Mouse (Mus musculus) heart, embryonic 14.5 days (tissue): Measurements from ENCODE around the gene Epm2a. TPM values are rescaled to one million over a fixed set of nuclear protein-coding genes. Genes with fewer than 3 reads are reported as not detected.
"Not testable (repeated sequence)": the region's sequence is repeated elsewhere in the genome, so short reads cannot be mapped to it uniquely, and the experiment has no call there.

ENCODE experiments used
- ATAC-seq: fragments of 200-750 bp; cut with Nextera tagmentation; 2 replicates; pipeline ENCODE4 v1.8.0; 2017; ENCODE audit warnings: low read depth, moderate TSS enrichment; ENCODE audit not compliant: insufficient number of reproducible peaks, insufficient read depth, low FRiP score
- H3K27ac ChIP-seq, 2 experiments: fragments of 200-500 bp in 1 of 2; fragments of 300-500 bp in 1 of 2; sonication (generic) in 1 of 2; replicated peaks in 1 of 2; 2 replicates each; pipeline ENCODE4 v1.5.1; 2012 to 2014; ENCODE audit warnings: low read depth in 2 of 2, low read length in 2 of 2, control low read depth in 1 of 2, mild to moderate bottlenecking in 1 of 2, mixed read lengths in 1 of 2; ENCODE audit not compliant: control insufficient read depth in 1 of 2, insufficient read depth in 1 of 2
- H3K27me3 ChIP-seq: fragments of 300-500 bp; sonication (generic); 2 replicates; pipeline ENCODE4 v1.6.1; 2014; ENCODE audit warnings: mild to moderate bottlenecking, low read length, control low read depth; ENCODE audit not compliant: control insufficient read depth, insufficient read depth
- H3K36me3 ChIP-seq: fragments of 300-500 bp; sonication (generic); 2 replicates; pipeline ENCODE4 v1.6.1; 2014; ENCODE audit warnings: mild to moderate bottlenecking, control low read depth, low read length, mixed read lengths; ENCODE audit not compliant: control insufficient read depth, insufficient read depth
- H3K4me1 ChIP-seq, 2 experiments: fragments of 200-500 bp in 1 of 2; fragments of 300-500 bp in 1 of 2; sonication (generic) in 1 of 2; 2 replicates each; pipeline ENCODE4 v1.6.1; 2012 to 2014; ENCODE audit warnings: low read length in 2 of 2, control low read depth in 1 of 2, mixed read lengths in 1 of 2; ENCODE audit not compliant: control insufficient read depth in 2 of 2, insufficient read depth in 2 of 2
- H3K4me2 ChIP-seq: fragments of 300-500 bp; sonication (generic); 2 replicates; pipeline ENCODE4 v1.6.1; 2014; ENCODE audit warnings: mild to moderate bottlenecking, low read length
- H3K4me3 ChIP-seq, 2 experiments: fragments of 200-500 bp in 1 of 2; fragments of 300-500 bp in 1 of 2; sonication (generic) in 1 of 2; 2 replicates each; pipeline ENCODE4 v1.5.1; 2012 to 2014; ENCODE audit warnings: low read length in 2 of 2, mild to moderate bottlenecking in 2 of 2, control low read depth in 1 of 2, low read depth in 1 of 2, moderate library complexity in 1 of 2; ENCODE audit not compliant: control insufficient read depth in 1 of 2, insufficient read depth in 1 of 2
- H3K9ac ChIP-seq: fragments of 300-500 bp; sonication (generic); 2 replicates; pipeline ENCODE4 v1.6.1; 2014; ENCODE audit warnings: mild to moderate bottlenecking, low read length
- H3K9me3 ChIP-seq: fragments of 300-500 bp; sonication (generic); 2 replicates; pipeline ENCODE4 v1.6.1; 2016; ENCODE audit warnings: low read length, control low read depth; ENCODE audit not compliant: control insufficient read depth
- WGBS: fragments of 180-500 bp; shearing (Covaris S2); extraction: QIAGEN DNeasy Blood & Tissue Kit; methylation state at CpG from one replicate; pipeline ENCODE4 v1.1.7; 2014; 5-methylcytosine and 5-hydroxymethylcytosine counted together
- polyA plus RNA-seq: library from polyadenylated mRNA; unstranded; fragments of >200 nt; fragmentation: Nextera tagmentation; extraction: Ambion mirVana; gene quantifications from 2 replicates; pipeline ENCODE4 v1.2.1, GENCODE M21; 2014

Gene Epm2a
- polyA plus RNA-seq, 1 experiment from 2014 or later = 1.3 TPM

DNA sequence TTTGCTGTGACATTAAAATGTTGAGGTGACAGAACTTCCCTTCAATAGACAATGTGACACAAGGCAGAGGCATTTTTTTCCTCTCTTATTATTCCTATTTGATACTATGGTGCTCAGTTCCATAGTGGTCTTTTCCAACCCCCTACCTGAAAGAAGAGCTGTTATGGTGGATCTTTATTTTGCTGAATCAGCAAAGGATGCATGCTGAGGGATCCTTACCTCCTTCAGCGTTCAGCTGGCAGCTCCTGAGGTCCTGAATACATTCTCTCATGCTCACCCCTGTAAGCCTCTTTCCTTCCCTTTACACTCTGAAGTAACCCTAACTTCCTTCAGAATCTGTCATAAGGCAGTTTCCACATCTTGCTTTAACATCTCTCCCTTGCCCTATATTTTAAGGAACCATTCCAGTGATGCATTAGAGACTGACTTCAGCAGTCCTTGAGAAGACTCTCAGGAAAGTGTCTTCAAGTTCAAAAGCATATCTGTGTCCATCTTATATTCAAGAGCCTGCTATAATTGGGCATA is 23.7 kb upstream of the Epm2a start:
- Histone ChIP-seq H3K4me2 (no peak overlapping the region), H3K27ac (no peak overlapping the region), H3K9me3 (no peaks in the 10 kb centered on the region), H3K9ac (no peak overlapping the region), H3K4me1 (no peaks in the 10 kb centered on the region), H3K4me3 (no peak overlapping the region), H3K27me3 (no peaks in the 10 kb centered on the region), H3K36me3 (no peaks in the 10 kb centered on the region)
- WGBS = 53% methylated on average over 1 of the region's 1 CpGs
- no peak for ATAC-seq

GRCm38 (mm10) chr10:11322316-11322715 is 20.9 kb upstream of the Epm2a start:
- WGBS = 54% methylated on average over 7 of the region's 7 CpGs
- no peaks in the 10 kb centered on the region for H3K36me3 ChIP-seq

GRCm38 (mm10) chr10:11323202-11323898 is 19.9 kb upstream of the Epm2a start:
- Histone ChIP-seq H3K4me2 (no peak overlapping the region), H3K27me3 (no peaks in the 10 kb centered on the region), H3K9me3 (no peaks in the 10 kb centered on the region), H3K9ac (no peak overlapping the region), H3K27ac (no peak overlapping the region), H3K4me3 (no peak overlapping the region), H3K36me3 (no peaks in the 10 kb centered on the region), H3K4me1 (no peaks in the 10 kb centered on the region)
- ATAC-seq = no peak
- 75% methylated on average over 4 of the region's 4 CpGs for WGBS

More at GRCm38 (mm10) chr10:11322316-11322715, 20.9 kb upstream of the Epm2a start:
- ATAC-seq = no peak
- H3K4me3 ChIP-seq = no peak overlapping the region
- no peaks in the 10 kb centered on the region for H3K4me1 ChIP-seq
- no peak overlapping the region for H3K27ac ChIP-seq
- H3K4me2 ChIP-seq = no peak overlapping the region
- H3K9me3 ChIP-seq = no peaks in the 10 kb centered on the region
- H3K9ac ChIP-seq = no peak overlapping the region
- no peaks in the 10 kb centered on the region for H3K27me3 ChIP-seq

DNA sequence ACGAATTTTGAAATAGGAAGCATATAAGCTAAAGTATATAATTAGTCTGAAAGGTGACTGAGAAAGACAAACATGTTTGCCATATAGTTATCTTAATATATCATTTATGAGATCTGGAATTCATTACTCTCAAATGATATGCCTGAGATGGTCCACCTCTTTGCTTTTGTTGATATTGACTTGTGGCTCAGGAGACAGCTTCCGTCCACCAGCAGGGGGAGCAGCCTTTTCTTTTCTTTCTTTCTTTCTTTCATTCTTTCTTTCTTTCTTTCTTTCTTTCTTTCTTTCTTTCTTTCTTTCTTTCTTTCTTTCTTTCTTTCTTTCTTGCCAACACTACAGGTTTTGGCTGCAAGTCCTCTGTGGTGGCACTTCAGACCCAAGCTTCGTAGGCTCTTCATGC is 16.7 kb upstream of the Epm2a start:
- no peak overlapping the region for H3K4me2 ChIP-seq
- H3K27ac ChIP-seq = no peak overlapping the region
- no peaks in the 10 kb centered on the region for H3K9me3 ChIP-seq
- WGBS = 86% methylated on average over 3 of the region's 3 CpGs
- no peak for ATAC-seq
- no peak overlapping the region for H3K9ac ChIP-seq
- H3K4me3 ChIP-seq = no peak overlapping the region
- H3K27me3 ChIP-seq = no peaks in the 10 kb centered on the region
- no peaks in the 10 kb centered on the region for H3K36me3 ChIP-seq
- no peaks in the 10 kb centered on the region for H3K4me1 ChIP-seq

GRCm38 (mm10) chr10:11344536-11345468 is 1.6 kb downstream of the Epm2a start:
- Histone ChIP-seq H3K36me3 (no peaks in the 10 kb centered on the region), H3K27me3 (no peaks in the 10 kb centered on the region), H3K4me3 (no peak overlapping the region), H3K27ac (no peak overlapping the region), H3K9me3 (no peaks in the 10 kb centered on the region), H3K4me1 (no peaks in the 10 kb centered on the region; a peak in 1 of 4 replicates), H3K9ac (no peak overlapping the region; the same call in 1 of the 2 replicates), H3K4me2 (peak overlapping the region; percentile 70)
- no peak for ATAC-seq
- WGBS = 72% methylated on average over 18 of the region's 18 CpGs

DNA sequence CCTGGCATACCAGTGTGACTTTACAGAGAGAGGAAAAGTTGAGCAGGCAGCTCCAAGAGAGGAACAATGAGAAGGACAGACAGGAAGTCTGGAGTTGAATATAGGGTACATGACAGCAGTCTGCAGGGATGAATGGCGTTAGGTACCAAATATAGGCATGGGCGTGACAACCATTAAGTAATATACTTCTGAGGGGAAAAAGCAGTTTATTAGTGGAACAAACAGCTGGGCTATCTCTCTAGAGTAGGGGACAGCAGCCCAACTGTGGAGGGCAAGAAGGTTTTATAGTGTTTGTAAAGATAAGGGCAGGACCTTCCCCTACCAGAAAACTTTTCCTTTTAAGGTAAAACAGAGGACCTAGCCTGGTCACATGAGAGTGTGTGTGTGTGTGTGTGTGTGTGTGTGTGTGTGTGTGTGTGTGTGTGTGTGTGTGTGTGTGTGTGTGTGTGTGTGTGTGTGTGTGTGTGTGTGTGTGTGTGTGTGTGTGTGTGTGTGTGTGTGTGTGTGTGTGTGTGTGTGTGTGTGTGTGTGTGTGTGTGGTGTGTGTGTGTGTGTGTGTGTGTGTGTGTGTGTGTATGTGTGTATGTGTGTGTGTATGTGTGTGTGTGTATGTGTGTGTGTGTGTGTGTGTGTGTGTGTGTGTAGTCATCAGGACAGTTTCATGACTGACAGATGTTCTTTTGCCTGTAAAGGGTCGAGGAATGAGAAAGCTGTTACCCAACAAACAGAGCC is 7.2 kb downstream of the Epm2a start:
- not testable (repeated sequence) for H3K27ac ChIP-seq, H3K4me1 ChIP-seq, H3K9me3 ChIP-seq, H3K4me3 ChIP-seq, H3K36me3 ChIP-seq, H3K9ac ChIP-seq, H3K27me3 ChIP-seq, H3K4me2 ChIP-seq, ATAC-seq
- WGBS = 67% methylated on average over 3 of the region's 3 CpGs

DNA sequence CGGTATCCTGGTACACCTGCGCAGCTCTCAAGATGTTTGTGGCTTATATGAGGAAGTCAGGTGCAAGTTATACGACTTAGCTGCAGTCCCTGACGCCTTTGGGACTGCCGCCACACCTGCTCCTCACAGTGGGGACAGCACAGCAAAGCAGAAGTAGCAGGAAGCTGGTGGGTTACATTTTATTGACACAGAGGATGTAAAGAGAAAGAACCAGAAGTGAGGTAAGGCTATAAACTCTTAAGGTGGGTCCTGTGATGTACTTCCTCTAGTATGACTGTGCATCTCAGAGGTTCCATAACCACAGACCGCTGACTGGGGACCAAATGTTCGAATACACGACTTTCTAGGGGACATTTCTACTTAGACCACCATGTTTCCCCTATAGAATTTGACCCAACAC is 11.4 kb downstream of the Epm2a start:
- Histone ChIP-seq H3K36me3 (no peaks in the 10 kb centered on the region), H3K9me3 (no peaks in the 10 kb centered on the region), H3K4me3 (no peak overlapping the region), H3K4me1 (0 out of 4 replicates have a peak, but pooled peaks cover 0 to 5% of the 10 kb centered on the region in 2 experiments), H3K27ac (no peak overlapping the region), H3K27me3 (no peaks in the 10 kb centered on the region), H3K9ac (no peak overlapping the region), H3K4me2 (no peak overlapping the region)
- WGBS = 90% methylated on average over 8 of the region's 8 CpGs
- no peak for ATAC-seq
